Mouse (Mus musculus) R1 (cell line): Measurements from ENCODE around the gene Clrn1.
"Not testable (repeated sequence)": the region's sequence is repeated elsewhere in the genome, so short reads cannot be mapped to it uniquely, and the experiment has no call there.

Experiments
- DNase-seq: peaks from one replicate; pipeline ENCODE4 v3.0.0-alpha.2; 2018; ENCODE audit warnings: low read depth, low spot score

Gene Clrn1

DNA sequence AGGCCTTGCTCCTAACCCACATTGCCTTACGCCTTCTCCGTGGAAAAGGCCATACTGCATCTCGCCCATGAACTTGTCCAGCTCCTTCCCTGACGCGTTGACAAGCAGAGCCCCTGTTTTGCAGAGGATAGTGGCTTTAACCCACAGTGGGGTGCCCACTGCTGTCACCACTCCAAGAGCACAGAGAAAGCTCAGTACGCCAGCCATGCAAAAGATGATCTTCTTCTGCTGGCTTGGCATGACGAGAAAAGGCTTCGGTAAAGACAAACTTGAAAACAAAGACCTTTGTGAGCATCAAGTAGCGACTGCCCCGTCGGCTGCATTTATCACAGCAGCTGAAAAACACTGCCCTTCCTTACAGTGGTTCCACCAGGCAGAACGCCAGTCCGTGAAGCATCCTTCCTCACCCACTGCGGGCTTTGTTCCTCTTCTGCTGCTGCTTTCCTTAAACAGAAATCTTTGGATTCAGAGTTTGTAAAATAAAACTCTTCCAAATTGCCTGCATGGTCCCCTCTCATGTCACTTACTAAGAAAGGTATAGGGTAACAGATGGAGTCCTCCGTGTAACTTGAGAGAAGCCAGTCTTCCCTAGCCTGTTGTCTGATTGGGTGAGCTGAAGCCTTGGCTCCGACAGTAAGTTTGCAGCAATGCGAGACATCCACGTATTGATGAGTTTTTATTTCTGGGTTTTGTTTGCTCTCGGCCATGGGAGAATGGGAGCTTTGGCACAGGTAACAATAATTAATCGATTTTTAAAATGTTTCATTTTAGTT, at the start of gene Clrn1:
Gene Clrn1, minus strand, starts transcription at position 540 of the 773 bp plus-strand sequence.
- peak; percentile 5 for DNase-seq

GRCm38 (mm10) chr3:58924027-58924426, 38.9 kb upstream of the Clrn1 start:
- no peak for DNase-seq

GRCm38 (mm10) chr3:58923140-58923539, 38.0 kb upstream of the Clrn1 start:
- DNase-seq: peak; percentile 67

GRCm38 (mm10) chr3:58922636-58923035, 37.5 kb upstream of the Clrn1 start:
- no peak for DNase-seq

DNA sequence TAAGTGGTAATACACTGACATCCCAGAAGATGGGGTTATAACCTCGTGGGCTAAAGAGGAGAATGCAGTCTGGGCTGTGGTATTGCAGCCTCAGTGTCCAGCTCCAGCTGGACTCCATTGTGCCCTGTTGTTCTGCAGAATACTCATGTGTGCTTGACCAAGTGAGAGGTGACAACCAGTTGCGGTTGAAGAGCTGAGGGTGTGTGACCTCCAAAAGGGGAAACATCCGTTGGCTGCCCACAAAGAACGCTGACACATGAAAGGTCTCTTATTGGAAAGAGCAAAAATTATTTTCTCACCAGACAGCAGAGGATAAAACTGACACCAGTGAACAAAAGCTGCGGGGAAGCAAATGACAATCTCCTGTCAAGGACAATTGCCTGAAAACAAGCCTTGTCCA, 36.2 kb upstream of the Clrn1 start:
- no peak for DNase-seq

DNA sequence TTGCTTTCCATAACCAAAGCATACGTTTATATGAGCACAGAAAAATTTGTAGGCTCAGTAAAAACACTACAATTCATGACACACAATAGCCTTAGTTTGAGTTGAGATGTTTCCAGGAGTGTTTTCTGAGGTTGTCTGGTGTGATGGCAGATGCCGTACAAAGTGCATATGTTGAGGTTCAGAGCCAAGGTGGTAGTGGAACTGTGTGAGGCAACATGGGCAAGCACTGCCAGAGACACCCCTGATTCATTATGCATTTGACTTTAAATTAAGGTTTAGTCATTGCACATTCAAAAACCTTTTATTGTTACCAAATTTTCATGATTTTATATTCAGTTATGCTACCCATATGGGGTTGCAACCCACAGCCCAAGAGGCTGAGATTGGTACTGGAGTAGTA, 19.5 kb upstream of the Clrn1 start:
- DNase-seq: no peak

- DNase-seq: no peak
Measured at GRCm38 (mm10) chr3:58902051-58902758, 17.1 kb upstream of the Clrn1 start.

DNA sequence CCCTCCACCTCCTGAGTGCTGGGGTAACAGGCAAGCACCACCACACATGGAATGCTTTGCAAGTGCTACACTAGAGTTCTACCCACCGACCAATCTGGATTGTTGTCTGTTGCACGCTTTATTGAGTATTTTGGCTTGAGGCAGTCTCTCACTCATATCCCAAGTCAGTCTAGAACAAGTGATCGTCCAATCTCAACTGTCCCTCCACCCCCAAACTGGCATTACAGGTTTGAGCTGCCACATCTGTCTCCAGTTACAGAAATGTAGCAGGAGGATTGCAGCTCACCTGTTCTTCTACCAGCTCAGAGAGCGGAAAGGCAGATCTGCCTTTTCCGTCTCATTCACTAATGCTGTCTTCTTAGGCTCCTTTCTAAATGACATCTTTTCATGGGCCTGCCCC, 10.0 kb upstream of the Clrn1 start:
- no peak for DNase-seq

DNA sequence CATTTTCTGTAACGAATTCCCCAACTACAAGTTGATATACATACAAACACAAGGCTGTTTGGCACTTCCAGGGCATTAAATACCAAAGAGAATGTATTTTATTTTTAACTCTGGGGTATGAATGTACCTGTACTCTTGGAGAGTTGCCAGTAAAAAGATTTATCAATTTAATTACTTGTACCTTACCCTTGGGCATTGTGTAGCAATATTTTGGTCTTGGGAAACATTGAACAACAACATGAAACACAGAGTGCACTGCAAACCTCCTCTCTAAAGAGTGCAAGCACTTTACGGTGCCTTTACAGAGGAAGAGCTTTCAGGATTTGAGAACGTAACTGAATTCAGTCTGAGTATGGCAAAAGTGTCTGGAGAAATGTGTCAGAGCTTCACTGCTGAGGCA, 9.4 kb upstream of the Clrn1 start:
- no peak for DNase-seq

GRCm38 (mm10) chr3:58889670-58890069, 4.5 kb upstream of the Clrn1 start:
- no peak for DNase-seq

DNA sequence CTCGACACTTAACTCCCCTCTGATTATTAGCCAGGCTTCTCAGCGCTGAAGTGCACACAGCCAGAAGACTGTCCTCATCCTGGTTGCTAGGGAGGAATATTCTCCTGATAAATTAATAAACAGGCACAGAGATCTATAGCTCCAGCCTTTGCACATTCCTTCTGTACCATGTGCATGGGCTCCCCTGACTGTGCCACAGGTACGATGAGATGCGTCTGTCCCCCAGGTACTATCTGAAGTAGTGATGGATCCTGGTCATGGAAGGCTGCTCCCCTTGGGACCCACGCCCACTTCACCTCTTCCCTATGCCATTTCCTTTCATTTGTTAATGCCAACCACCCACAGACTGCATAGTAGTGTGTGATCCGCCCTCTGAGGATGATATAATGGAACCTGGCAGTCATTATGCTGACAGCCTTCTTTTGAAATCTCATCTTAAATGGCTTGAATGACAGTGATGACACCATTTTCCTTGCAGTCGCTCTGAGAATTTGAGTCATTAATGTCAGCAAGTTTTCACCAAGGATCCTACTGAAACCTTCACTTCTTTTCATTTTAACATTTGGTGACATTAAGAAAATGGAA, 3.1 kb upstream of the Clrn1 start:
- DNase-seq: no peak

- DNase-seq: no peak
Measured at GRCm38 (mm10) chr3:58887719-58888118, 2.6 kb upstream of the Clrn1 start.

DNA sequence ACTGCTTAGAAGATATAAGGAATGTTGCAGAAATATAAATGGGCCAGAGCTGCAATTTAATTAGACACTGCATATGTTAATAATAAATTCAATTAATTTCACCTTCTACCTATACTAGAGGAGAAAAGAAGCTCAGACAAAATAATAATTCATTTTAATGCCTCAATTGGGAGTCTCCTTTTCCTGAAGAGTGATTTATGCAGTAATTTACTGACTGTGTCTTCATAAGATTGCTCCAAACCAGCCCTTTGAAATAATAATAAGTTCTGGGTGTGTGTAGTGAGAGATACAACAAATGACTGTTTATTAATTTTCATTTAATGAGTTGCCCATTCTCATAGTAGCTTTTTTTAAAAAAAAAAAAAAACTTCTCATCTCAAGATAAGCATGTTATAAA, 1.6 kb downstream of the Clrn1 start:
- no peak for DNase-seq

DNA sequence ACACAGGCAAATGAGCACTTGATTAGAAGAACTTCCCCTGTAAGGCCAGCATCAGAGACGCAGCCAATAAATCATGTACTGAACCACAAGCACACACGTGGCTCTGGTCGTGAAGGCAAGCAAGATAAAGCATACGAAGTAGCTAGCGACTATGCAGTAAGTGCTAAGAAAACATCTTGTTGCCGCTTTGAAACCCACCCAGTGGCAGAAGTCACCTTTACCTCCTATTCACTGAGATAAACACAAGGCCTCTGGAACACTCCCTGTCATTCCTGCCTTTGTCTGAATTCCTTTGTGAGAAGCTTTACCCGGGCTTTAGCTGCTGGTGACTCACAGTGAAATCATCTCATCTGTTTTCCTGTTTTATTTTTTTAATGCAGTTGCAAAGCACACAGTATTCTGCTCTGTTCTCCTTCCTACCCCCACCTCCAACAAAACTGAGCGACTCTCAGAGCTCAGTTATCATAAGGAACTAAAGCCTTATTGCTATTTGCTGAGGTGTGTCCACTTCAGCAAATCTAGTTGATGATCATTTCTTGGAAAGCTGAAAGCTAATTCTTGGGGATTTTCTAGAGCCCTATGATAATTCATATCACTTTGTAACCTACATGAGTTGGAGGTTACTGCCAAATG, 2.1 kb downstream of the Clrn1 start:
- peak; percentile 80 for DNase-seq

GRCm38 (mm10) chr3:58881016-58881415, 4.1 kb downstream of the Clrn1 start:
- no peak for DNase-seq

DNA sequence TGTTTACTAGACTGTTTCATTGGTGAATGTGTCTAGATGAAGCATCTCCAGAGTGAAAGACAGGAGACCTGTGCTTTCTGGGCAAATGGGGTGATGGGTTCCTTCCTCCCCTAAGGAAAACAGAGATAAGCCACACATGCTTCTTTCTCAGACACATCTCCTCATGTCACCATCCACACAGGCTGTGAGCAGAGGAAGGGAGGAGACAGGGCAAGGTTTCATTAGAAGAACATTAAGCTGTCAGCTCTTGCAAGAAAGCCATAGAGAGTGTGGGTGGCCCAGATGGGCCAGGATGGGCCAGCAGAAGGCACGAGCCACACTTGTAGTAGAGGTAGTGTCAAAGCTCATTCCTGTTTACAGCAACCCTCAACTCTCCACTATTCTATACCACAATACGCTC, 5.0 kb downstream of the Clrn1 start:
- no peak for DNase-seq

- not testable (repeated sequence) for DNase-seq
Measured at GRCm38 (mm10) chr3:58871882-58872281, 13.3 kb downstream of the Clrn1 start.

DNA sequence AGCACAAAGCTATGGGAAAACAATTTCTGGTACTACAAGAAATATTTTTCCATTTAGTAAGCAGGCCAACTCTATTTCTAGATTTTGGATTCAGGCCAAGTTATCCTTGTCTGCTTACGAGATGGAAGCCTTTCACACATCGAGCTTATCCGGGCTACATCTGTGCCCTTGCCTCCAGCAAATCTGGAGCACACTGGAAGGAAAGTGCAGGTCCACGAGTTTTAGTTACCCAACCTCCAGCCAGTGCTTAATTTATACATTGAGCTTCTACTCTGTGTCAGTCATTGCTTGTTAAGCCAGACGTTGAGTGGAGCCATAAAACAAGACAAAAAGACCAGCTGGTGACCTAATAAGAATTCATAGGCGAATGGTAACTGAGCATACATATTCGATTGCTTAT, 19.4 kb downstream of the Clrn1 start:
- no peak for DNase-seq

DNA sequence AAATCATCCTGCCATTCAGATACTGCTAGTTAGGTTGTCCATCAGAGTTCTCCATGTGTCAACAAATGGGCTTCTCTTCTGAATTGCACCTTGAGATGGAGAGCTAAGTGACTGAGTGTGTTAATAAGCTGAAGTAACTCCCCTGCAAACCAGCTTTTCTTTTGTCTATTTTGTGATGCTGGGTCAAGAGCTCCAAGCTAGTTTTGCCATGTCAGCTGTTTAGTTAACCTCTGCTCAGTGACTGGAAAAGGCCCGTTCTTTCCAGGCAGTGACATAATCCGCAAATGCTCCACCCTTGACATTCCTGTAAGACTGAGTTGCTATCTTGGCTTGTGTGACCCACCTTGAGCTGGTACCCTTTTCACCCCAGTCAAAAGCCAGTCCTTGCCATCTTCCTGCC, 22.2 kb downstream of the Clrn1 start:
- no peak for DNase-seq

GRCm38 (mm10) chr3:58843415-58843814, 41.7 kb downstream of the Clrn1 start:
- peak; percentile 13 for DNase-seq

- no peak for DNase-seq
Measured at GRCm38 (mm10) chr3:58833442-58834160, 51.5 kb downstream of the Clrn1 start.

GRCm38 (mm10) chr3:58832888-58833287, 52.3 kb downstream of the Clrn1 start:
- DNase-seq: no peak
